Mouse (Mus musculus) thymus, adult 2 months (tissue): ENCODE measurements around the gene Kcnf1. TPM values are rescaled to one million over a fixed set of nuclear protein-coding genes. Genes with fewer than 3 reads are reported as not detected.

Source experiments
- DNase-seq: peaks from one replicate; pipeline ENCODE4 v3.0.0; 2021
- H3K27ac ChIP-seq: fragments of 200-500 bp; 2 replicates; pipeline ENCODE4 v1.5.1; 2012; ENCODE audit warnings: low read length, control low read depth; ENCODE audit not compliant: control insufficient read depth, insufficient read depth
- H3K27me3 ChIP-seq: fragments of 200-500 bp; 2 replicates; pipeline ENCODE4 v1.6.1; 2012; ENCODE audit warnings: mild to moderate bottlenecking, low read length, moderate library complexity, mixed read lengths; ENCODE audit not compliant: control insufficient read depth, insufficient read depth
- H3K36me3 ChIP-seq: fragments of 200-500 bp; 2 replicates; pipeline ENCODE4 v1.6.1; 2012; ENCODE audit warnings: mild to moderate bottlenecking, low read length, moderate library complexity; ENCODE audit not compliant: control insufficient read depth, insufficient read depth
- H3K4me1 ChIP-seq: fragments of 200-500 bp; replicated peaks from 2 replicates; pipeline ENCODE4 v1.6.1; 2012; ENCODE audit warnings: low read length; ENCODE audit not compliant: control insufficient read depth, insufficient read depth
- H3K4me3 ChIP-seq: fragments of 200-500 bp; 2 replicates; pipeline ENCODE4 v1.5.1; 2012; ENCODE audit warnings: mild to moderate bottlenecking, low read length, control low read depth, moderate library complexity; ENCODE audit not compliant: control insufficient read depth, insufficient read depth
- CTCF ChIP-seq: fragments of 200-500 bp; IDR thresholded peaks from 2 replicates; pipeline ENCODE4 v1.5.1; 2012; ENCODE audit warnings: mild to moderate bottlenecking, control low read depth, low read length, moderate library complexity, borderline replicate concordance; ENCODE audit not compliant: control insufficient read depth, poor library complexity, insufficient read depth; ENCODE audit errors: extremely low read depth
- POLR2A ChIP-seq: fragments of 200-500 bp; IDR thresholded peaks from 2 replicates; pipeline ENCODE4 v1.6.1; 2012; ENCODE audit warnings: mild to moderate bottlenecking, low read length, control low read depth, moderate library complexity; ENCODE audit not compliant: control insufficient read depth, poor library complexity, insufficient read depth; ENCODE audit errors: extremely low read depth
- WGBS: fragments of 180-500 bp; shearing (Covaris S2); methylation state at CpG from one replicate; pipeline ENCODE4 v1.1.7; 2018; 5-methylcytosine and 5-hydroxymethylcytosine counted together
- polyA plus RNA-seq: library from polyadenylated mRNA; depleted of rRNA; stranded (reverse); fragments of >200 nt; gene quantifications from 2 replicates; pipeline ENCODE4 v1.2.3, GENCODE M21; 2012

Gene Kcnf1
- polyA plus RNA-seq, 1 experiment = 0.75 TPM

DNA sequence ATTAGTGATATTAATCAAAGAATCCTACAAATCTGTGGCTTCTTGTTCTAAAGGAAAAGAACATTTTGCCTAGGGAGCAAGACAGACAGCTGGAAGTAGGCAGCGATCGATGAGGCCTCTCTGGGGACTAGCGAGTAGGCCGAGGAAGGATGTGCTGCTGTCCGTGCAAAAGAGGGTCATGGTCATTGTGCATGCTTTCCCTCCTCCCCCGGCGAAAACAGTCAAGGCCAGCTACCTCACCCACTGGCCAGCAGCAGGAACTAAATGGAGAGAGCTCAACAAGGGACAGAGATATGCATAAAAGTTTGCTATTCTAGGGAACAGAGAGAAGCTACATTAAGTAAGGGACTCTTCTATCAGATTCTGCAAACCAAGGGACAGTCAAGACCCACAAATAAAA, 39.1 kb upstream of the Kcnf1 start:
- WGBS = 94% methylated on average over 7 of the region's 7 CpGs

DNA sequence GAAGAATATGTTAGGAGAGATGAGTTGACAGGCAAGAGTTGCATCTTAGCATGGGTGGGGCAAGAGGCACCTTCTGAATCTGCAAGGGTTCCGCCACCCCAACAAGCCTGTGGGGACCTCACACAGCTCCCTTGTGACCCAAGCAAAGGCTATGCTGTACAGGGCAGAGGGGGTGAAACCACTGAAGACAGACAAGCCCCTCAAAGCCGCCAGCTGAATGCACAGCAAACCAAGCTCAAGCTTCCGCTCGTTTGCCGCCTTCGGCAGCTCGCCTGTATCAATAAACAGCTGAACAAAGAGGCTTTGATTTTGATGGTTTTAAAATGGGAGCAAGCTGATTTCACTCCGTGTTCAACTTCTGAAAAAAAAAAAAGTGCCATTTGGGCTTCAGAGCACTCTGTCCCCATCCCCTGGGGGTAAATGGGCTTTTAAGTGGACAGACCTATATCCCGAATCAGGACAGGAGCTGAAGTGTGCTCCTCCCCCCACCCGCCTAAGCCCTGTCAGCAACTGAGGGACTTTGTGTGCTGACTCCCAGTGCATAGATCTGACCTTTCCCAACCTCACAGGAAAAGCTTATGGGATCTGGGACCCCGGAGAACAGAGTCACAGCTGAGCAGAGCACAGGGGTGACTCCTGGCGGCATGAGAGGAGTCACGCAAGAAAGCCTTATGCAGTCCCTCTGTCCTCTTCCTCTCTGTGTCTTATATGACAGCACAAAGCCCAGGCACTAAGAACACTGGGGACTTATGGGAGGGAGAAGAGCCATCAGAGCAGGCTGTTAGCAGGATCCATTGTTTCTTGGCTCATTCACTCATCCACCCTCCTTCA, 26.0 kb upstream of the Kcnf1 start:
- H3K27ac ChIP-seq = no peak overlapping the region
- TF ChIP-seq POLR2A (no peak), CTCF (no peak)
- no peaks in the 10 kb centered on the region for H3K27me3 ChIP-seq
- H3K36me3 ChIP-seq = no peaks in the 10 kb centered on the region
- H3K4me1 ChIP-seq = no peaks in the 10 kb centered on the region
- no peak for DNase-seq
- WGBS = 86% methylated on average over 13 of the region's 13 CpGs
- no peak overlapping the region for H3K4me3 ChIP-seq

More for the DNA sequence above, 39.1 kb upstream of the Kcnf1 start:
- no peak overlapping the region for H3K4me3 ChIP-seq
- H3K4me1 ChIP-seq = no peaks in the 10 kb centered on the region
- no peaks in the 10 kb centered on the region for H3K27me3 ChIP-seq
- no peaks in the 10 kb centered on the region for H3K36me3 ChIP-seq
- no peak for DNase-seq
- no peak overlapping the region for H3K27ac ChIP-seq
- TF ChIP-seq POLR2A (no peak), CTCF (no peak)

DNA sequence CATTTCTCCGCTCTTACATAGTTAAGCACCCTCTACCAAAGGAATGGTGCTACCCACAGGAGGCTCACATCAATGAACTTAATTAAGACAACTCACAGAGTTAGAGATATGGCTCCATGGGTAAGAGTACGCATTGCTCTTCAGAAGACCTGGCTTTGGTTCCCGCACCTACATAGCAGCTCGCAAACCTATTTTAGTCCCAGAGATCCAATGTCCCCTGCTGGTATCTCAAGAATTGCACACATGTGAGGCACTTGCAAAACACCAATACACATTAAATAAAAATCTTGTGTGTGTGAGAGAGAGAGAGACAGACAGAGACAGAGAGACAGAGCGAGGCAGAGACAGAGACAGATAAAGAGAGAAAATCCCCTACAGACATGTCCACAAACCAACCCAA, 21.9 kb upstream of the Kcnf1 start:
- H3K27ac ChIP-seq = no peak overlapping the region
- WGBS = 96% methylated on average over 5 of the region's 5 CpGs
- H3K4me1 ChIP-seq = no peaks in the 10 kb centered on the region
- H3K36me3 ChIP-seq = no peaks in the 10 kb centered on the region
- no peaks in the 10 kb centered on the region for H3K27me3 ChIP-seq
- DNase-seq = no peak
- no peak overlapping the region for H3K4me3 ChIP-seq
- TF ChIP-seq POLR2A = no peak
- no peak for TF ChIP-seq CTCF

DNA sequence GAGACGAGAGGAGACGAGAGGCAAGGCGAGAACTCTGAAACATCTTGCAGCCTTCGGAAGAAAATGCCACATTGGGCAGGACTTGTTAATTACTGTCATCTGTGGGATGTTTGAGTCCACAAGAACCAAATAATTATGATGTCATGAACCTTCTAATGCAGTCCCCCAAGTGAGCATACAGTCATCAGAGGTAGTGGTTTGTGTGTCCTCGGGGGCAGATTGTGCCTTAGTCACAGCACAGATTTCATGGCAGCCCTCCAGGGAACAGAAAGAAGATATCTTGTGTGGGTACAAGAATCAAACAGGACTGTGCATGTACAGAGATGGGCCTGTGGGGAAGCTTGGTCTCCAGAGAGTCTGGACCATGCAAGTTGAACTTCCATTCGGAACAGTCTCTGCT, 17.5 kb upstream of the Kcnf1 start:
- 93% methylated on average over 6 of the region's 6 CpGs for WGBS
- no peaks in the 10 kb centered on the region for H3K36me3 ChIP-seq
- H3K4me3 ChIP-seq = no peak overlapping the region
- H3K27ac ChIP-seq = no peak overlapping the region
- DNase-seq = no peak
- no peaks in the 10 kb centered on the region for H3K27me3 ChIP-seq
- H3K4me1 ChIP-seq = no peaks in the 10 kb centered on the region
- no peak for TF ChIP-seq CTCF
- TF ChIP-seq POLR2A = no peak

DNA sequence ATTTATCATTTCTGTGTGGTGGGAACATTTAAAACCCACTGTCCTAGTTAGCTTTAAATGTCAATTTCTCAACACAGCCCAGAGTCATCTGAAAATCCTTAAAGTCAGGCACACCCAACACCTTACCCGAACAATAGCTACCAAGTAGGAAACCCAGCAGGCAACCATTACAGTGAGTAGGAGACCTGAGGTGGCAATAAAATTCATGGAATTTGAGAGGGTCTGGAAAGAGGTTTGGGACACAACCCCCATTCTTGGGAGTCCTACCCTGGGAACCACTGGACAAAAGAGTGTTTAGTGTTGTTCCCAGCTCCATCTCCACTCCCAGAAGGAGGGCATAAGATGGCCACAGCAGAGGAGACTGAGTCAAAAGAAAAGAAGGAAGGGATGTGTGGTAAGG, 16.6 kb upstream of the Kcnf1 start:
- Histone ChIP-seq H3K4me1 (no peaks in the 10 kb centered on the region), H3K4me3 (no peak overlapping the region), H3K27me3 (no peaks in the 10 kb centered on the region), H3K27ac (no peak overlapping the region), H3K36me3 (no peaks in the 10 kb centered on the region)
- DNase-seq = no peak
- WGBS = 96% methylated on average over 1 of the region's 1 CpGs
- TF ChIP-seq POLR2A (no peak), CTCF (no peak)

DNA sequence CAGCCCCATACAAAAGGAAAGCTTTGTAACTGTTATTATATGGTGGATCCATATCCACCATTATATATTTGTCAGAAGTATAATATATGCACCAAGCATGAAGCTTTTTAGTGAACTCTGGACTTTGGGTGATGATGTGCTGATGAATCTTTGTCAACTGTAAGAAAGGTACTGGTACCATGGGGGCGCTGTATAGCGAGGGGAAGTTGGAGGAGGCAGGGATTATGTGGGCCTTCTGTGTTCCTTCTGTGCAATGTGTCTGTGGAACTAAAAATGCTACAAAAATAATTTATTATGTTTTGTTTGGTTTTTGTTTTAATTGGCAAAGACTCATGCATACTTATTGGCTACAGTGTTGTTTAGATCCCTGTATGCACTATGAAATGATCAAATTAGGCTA, 16.2 kb upstream of the Kcnf1 start:
- Histone ChIP-seq H3K27me3 (no peaks in the 10 kb centered on the region), H3K27ac (no peak overlapping the region), H3K36me3 (no peaks in the 10 kb centered on the region), H3K4me1 (no peaks in the 10 kb centered on the region), H3K4me3 (no peak overlapping the region)
- DNase-seq = no peak
- 93% methylated on average over 2 of the region's 2 CpGs for WGBS
- TF ChIP-seq CTCF = no peak
- TF ChIP-seq POLR2A = no peak
